Mouse (Mus musculus) heart, postnatal 0 days (tissue): ENCODE results near the gene Vmn1r85.

Experiments
- CTCF ChIP-seq: IDR thresholded peaks from 2 replicates; pipeline ENCODE4 v1.5.1; 2016; ENCODE audit warnings: antibody characterized with exemption, control low read depth, low read depth
- EP300 ChIP-seq: IDR thresholded peaks from 2 replicates; pipeline ENCODE4 v1.6.1; 2016; ENCODE audit warnings: antibody characterized with exemption, low read depth

DNA sequence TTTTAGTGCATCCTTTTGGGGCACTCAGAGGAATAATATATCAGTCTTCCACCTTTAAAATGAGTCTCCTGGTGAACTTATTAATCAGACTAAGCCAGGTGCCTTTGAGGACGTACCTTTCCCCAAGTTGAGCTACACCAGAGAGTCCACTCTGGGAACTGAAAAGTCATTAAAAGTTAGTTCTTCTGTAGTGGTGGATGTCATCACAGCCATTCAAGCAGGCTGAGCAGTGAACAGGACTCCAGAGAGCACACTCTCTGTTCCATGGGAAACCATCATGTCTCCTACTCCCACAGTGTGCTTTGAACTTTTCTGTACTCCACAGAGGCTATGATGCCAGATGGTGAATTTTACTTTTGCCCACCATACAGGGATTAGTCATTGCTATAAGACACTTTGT, 45.1 kb upstream of the Vmn1r85 start, which contains the start of gene Vmn1r87:
- TF ChIP-seq CTCF: no peak
- no peak for TF ChIP-seq EP300
